Mouse (Mus musculus) brain, embryonic 14.5 days (tissue): ENCODE results near the gene Tmem268. TPM values are rescaled to one million over a fixed set of nuclear protein-coding genes. Genes with fewer than 3 reads are reported as not detected.

Source experiments
- DNase-seq: peaks from one replicate; pipeline ENCODE4 v3.0.0-alpha.2; 2011; ENCODE audit warnings: low read depth
- CTCF ChIP-seq: fragments of 200-500 bp; IDR thresholded peaks from 2 replicates; pipeline ENCODE4 v1.5.1; 2012; ENCODE audit warnings: inconsistent platforms, mild to moderate bottlenecking, moderate library complexity, borderline replicate concordance; ENCODE audit not compliant: insufficient read depth, insufficient read length; ENCODE audit errors: extremely low read depth
- POLR2A ChIP-seq: fragments of 200-500 bp; IDR thresholded peaks from 2 replicates; pipeline ENCODE4 v1.6.1; 2012; ENCODE audit warnings: mild to moderate bottlenecking, inconsistent platforms, borderline replicate concordance; ENCODE audit not compliant: poor library complexity, insufficient read depth, insufficient read length, severe bottlenecking; ENCODE audit errors: extremely low read depth
- polyA plus RNA-seq: library from polyadenylated mRNA; depleted of rRNA; stranded (reverse); fragments of >200 nt; gene quantifications from 2 replicates; pipeline ENCODE4 v1.2.3, GENCODE M21; 2012

Tmem268 gene
- polyA plus RNA-seq, 1 experiment, result 5.2 TPM

GRCm38 (mm10) chr4:63580078-63580477 lies 21.5 kb downstream of the Tmem268 start:
- TF ChIP-seq CTCF (no peak), POLR2A (no peak)

GRCm38 (mm10) chr4:63582580-63582979 lies 24.0 kb downstream of the Tmem268 start:
- DNase-seq, result no peak

More at GRCm38 (mm10) chr4:63580078-63580477, 21.5 kb downstream of the Tmem268 start:
- DNase-seq, result peak; percentile 77

GRCm38 (mm10) chr4:63585216-63585615 lies 26.6 kb downstream of the Tmem268 start:
- DNase-seq, result no peak
- TF ChIP-seq CTCF (no peak), POLR2A (no peak)

More at GRCm38 (mm10) chr4:63582580-63582979, 24.0 kb downstream of the Tmem268 start:
- no peak for TF ChIP-seq CTCF
- TF ChIP-seq POLR2A, result no peak

- no peak for DNase-seq
- TF ChIP-seq CTCF (no peak), POLR2A (no peak)
Observed at GRCm38 (mm10) chr4:63586240-63586639, 27.7 kb downstream of the Tmem268 start.

- no peak for TF ChIP-seq POLR2A
- DNase-seq, result no peak
Observed at GRCm38 (mm10) chr4:63589987-63590386, 31.4 kb downstream of the Tmem268 start.

- no peak for TF ChIP-seq CTCF
- no peak for DNase-seq
Observed at GRCm38 (mm10) chr4:63590538-63590937, 32.0 kb downstream of the Tmem268 start.

DNA sequence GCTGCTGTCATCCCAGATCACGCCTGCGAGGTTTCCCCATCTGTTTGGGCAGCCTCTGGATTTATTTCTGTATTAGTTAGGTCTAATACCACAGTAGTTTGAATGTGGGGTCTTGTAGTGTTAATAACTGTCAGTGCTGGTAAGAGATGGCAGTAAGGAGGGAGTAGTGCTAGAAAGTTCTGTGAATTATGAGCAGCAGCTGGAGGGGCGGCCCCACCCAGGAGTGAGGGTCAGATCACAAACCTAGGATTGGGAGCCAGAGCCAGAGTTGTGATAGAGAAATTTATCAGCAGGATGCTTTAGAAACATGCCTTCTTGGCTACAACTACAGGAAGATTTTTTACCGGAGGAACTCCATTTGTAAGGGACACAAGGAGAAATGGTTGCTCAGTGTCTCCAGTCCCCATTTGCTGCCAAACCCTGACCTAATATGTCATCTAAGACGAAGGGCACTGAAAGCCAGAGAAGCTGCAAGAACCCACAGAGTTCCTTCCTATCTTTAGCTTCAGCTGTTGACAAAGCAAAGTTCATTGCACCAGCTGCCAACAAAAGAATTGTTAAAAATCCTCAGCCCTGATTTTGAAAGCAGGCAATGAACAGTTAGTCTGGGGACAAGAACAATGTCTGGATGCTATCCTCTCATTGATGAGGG lies 36.0 kb downstream of the Tmem268 start:
- no peak for DNase-seq
- TF ChIP-seq CTCF (no peak), POLR2A (no peak)

GRCm38 (mm10) chr4:63595259-63595658 lies 36.7 kb downstream of the Tmem268 start:
- DNase-seq, result no peak
- TF ChIP-seq POLR2A (no peak), CTCF (no peak)

DNA sequence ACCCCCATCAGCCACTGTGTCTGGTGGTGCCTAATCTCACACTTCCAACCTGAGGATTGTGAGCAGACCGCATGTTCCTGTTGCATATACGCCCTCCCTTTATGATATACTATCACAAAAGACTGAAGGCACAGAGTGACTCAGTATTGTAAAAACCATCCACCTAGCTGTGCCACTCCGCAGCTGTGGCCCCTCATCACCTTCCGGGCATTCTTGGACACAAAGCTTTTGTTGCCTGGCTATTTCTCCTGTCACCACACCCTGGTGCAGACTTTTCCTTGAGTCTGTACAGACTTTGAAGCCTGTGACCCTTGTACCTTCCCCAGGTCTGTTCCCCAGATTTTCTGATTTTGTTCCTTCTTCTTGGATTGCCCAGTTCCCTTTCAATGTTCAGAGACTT lies 37.4 kb downstream of the Tmem268 start:
- TF ChIP-seq POLR2A, result no peak
- no peak for DNase-seq

GRCm38 (mm10) chr4:63600786-63601185 lies 42.2 kb downstream of the Tmem268 start:
- TF ChIP-seq CTCF (no peak), POLR2A (no peak)
- DNase-seq, result no peak

GRCm38 (mm10) chr4:63601263-63601662 lies 42.7 kb downstream of the Tmem268 start:
- no peak for DNase-seq
- TF ChIP-seq CTCF, result no peak
- no peak for TF ChIP-seq POLR2A

GRCm38 (mm10) chr4:63604945-63605344 lies 46.4 kb downstream of the Tmem268 start, which contains the start of gene Gm11213:
Gm11213 (minus strand) TSS chr4:63605261.
- no peak for TF ChIP-seq CTCF
- TF ChIP-seq POLR2A, result no peak
- no peak for DNase-seq
